Mouse (Mus musculus) heart, postnatal 14 days (tissue): ENCODE data around the gene Mtor. TPM values are rescaled to one million over a fixed set of nuclear protein-coding genes. Genes with fewer than 3 reads are reported as not detected.
A peak's percentile ranks its signal among the peaks of the same experiment; 100 is the strongest.

Experiments
- DNase-seq, 2 experiments: peaks; one replicate each; pipeline ENCODE4 v3.0.0; 2021 to 2022
- intact Hi-C: fragments of 180-260 bp; cut with DNase I; formaldehyde crosslinking; loops from one replicate; pipeline ENCODE4 v1.15.1; 2025
- long read RNA-seq, 2 experiments: library from polyadenylated mRNA; stranded (forward); transcript quantifications; one replicate each; pipeline ENCODE4 v2.0.0; 2021
- total RNA-seq, 2 experiments: library from RNA; stranded (reverse); gene quantifications; 2 replicates each; pipeline ENCODE4 v1.2.3; 2021

Gene Mtor
- total RNA-seq, result 10 to 100 TPM; 46.6 to 51.9 TPM
- long read RNA-seq, experiment 1, full-length matches to known transcripts, result 3 of 24 reads
- long read RNA-seq, experiment 1, partial matches to known transcripts, result 18 of 24 reads
- long read RNA-seq, experiment 1, other reads (novel, unspliced or antisense), result 3 of 24 reads
- long read RNA-seq, experiment 2, full-length matches to known transcripts, result 5 of 12 reads
- long read RNA-seq, experiment 2, partial matches to known transcripts, result 7 of 12 reads
- long read RNA-seq, experiment 2, other reads (novel, unspliced or antisense), result 0 of 12 reads

GRCm38 (mm10) chr4:148448179-148448852, at the start of gene Mtor:
Gene Mtor (plus strand): TSS chr4:148448611.
- intact Hi-C loops, result no loop called here
- peak; percentile 91 to 93 for DNase-seq

GRCm38 (mm10) chr4:148399437-148400094, 48.8 kb upstream of the Mtor start:
- DNase-seq, result no peak
- intact Hi-C loops, result no loop called here

- DNase-seq, result no peak
- intact Hi-C loops, result no loop called here
These were observed 45.0 kb upstream of the Mtor start for GRCm38 (mm10) chr4:148403402-148403801.

- intact Hi-C loops, result no loop called here
- DNase-seq, result no peak
These were observed 43.7 kb upstream of the Mtor start for GRCm38 (mm10) chr4:148404748-148405147.

- no peak for DNase-seq
- intact Hi-C loops, result no loop called here
These were observed 43.1 kb upstream of the Mtor start for GRCm38 (mm10) chr4:148405255-148405788.

GRCm38 (mm10) chr4:148408256-148408975, 40.0 kb upstream of the Mtor start:
- intact Hi-C loops, result no loop called here
- DNase-seq, result no peak

- intact Hi-C loops, result no loop called here
- no peak for DNase-seq
These were observed 32.8 kb upstream of the Mtor start for GRCm38 (mm10) chr4:148415575-148415974.

GRCm38 (mm10) chr4:148417074-148417526, 31.3 kb upstream of the Mtor start:
- no peak for DNase-seq
- intact Hi-C loops, result no loop called here

GRCm38 (mm10) chr4:148417559-148417958, 30.9 kb upstream of the Mtor start:
- DNase-seq, result no peak
- intact Hi-C loops, result no loop called here

- intact Hi-C loops, result loop anchor here (5.0 kb wide), 1 partner anchor 140 kb away; the partner anchor contains the start of gene Disp3
- DNase-seq, result no peak
These were observed 21.2 kb upstream of the Mtor start for GRCm38 (mm10) chr4:148426950-148427850.

GRCm38 (mm10) chr4:148428544-148428943, 19.9 kb upstream of the Mtor start:
- DNase-seq, result no peak
- intact Hi-C loops, result loop anchor here (5.0 kb wide), 1 partner anchor 141 kb away; the partner anchor contains the start of gene Disp3

- DNase-seq, result no peak
- intact Hi-C loops, result loop anchor here (1.0 to 5.0 kb wide), 2 partner anchors 142 to 259 kb away; partner anchors contain the start of gene Disp3
These were observed 19.3 kb upstream of the Mtor start for GRCm38 (mm10) chr4:148429121-148429520.

- DNase-seq, result peak; percentile 66 to 78
- intact Hi-C loops, result loop anchor here (1.0 to 5.0 kb wide), 2 partner anchors 142 to 259 kb away; partner anchors contain the start of gene Disp3
These were observed 18.7 kb upstream of the Mtor start for GRCm38 (mm10) chr4:148429686-148430085.

GRCm38 (mm10) chr4:148430880-148431519, 17.4 kb upstream of the Mtor start:
- intact Hi-C loops, result no loop called here
- DNase-seq, result no peak

GRCm38 (mm10) chr4:148432488-148432887, 15.9 kb upstream of the Mtor start:
- no peak for DNase-seq
- intact Hi-C loops, result no loop called here

GRCm38 (mm10) chr4:148433336-148433735, 15.1 kb upstream of the Mtor start:
- DNase-seq, result no peak

GRCm38 (mm10) chr4:148433813-148434212, 14.6 kb upstream of the Mtor start:
- no peak for DNase-seq
- intact Hi-C loops, result no loop called here

More at GRCm38 (mm10) chr4:148433336-148433735, 15.1 kb upstream of the Mtor start:
- intact Hi-C loops, result no loop called here

- DNase-seq, result no peak
- intact Hi-C loops, result no loop called here
These were observed 13.9 kb upstream of the Mtor start for GRCm38 (mm10) chr4:148434554-148434953.

- intact Hi-C loops, result no loop called here
- DNase-seq, result no peak
These were observed 13.3 kb upstream of the Mtor start for GRCm38 (mm10) chr4:148435106-148435505.
